Mouse (Mus musculus) spleen, adult 2 months (tissue): ENCODE results near the gene Gm11444.

Experiments used
- CTCF ChIP-seq: fragments of 200-500 bp; IDR thresholded peaks from 2 replicates; pipeline ENCODE4 v1.5.1; 2011; ENCODE audit warnings: mild to moderate bottlenecking, inconsistent platforms; ENCODE audit not compliant: insufficient read depth, insufficient read length, insufficient replicate concordance; ENCODE audit errors: extremely low read depth
- POLR2A ChIP-seq: fragments of 200-500 bp; IDR thresholded peaks from 2 replicates; pipeline ENCODE4 v1.6.1; 2011; ENCODE audit warnings: low read depth, low read length, inconsistent platforms

GRCm38 (mm10) chr11:85843347-85843692, 6.8 kb downstream of the Gm11444 start:
- TF ChIP-seq CTCF (peak; percentile 76), POLR2A (no peak)
